Mouse (Mus musculus): ENCODE data around the gene Majin. TPM values are rescaled to one million over a fixed set of nuclear protein-coding genes. Genes with fewer than 3 reads are reported as not detected.
A peak's percentile ranks its signal among the peaks of the same experiment; 100 is the strongest.

The Majin gene
- polyA plus RNA-seq, 1 experiment from 2014 or later = not detected

DNA sequence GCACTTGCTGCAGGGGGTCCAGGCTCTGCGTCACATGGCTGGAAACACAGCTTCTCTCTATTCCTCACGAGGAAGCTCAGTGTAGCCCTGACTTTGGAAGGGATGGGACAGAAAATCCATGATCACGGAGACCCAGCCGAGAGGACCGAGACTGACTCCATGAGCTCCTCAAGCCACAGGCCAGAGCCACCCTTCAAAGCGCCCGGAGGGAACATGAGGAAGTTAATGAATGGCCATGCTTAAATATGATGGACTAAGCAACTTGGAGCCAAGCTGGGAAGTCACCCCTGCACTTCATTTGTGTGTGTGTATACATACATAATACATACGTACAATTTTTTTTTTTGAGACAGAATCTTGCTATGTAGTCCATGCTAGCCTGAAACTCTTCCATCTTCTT is 87.0 kb downstream of the Majin start:
- Histone ChIP-seq H3K27ac (ENCODE audit: low read length) (no peak overlapping the region), H3K4me2 (ENCODE audit: low read depth, low read length) (no peak overlapping the region), H3K4me3 (ENCODE audit: low read length) (no peak overlapping the region), H3K4me1 (replicated peaks; ENCODE audit: control insufficient read depth, insufficient read depth, low read length) (peaks cover 12% of the 10 kb centered on the region), H3K27me3 (ENCODE audit: control insufficient read depth, insufficient read depth, low read depth, low read length) (no peaks in the 10 kb centered on the region), H3K9me3 (ENCODE audit: control insufficient read depth, low read length) (no peaks in the 10 kb centered on the region), H3K36me3 (ENCODE audit: control insufficient read depth, insufficient read depth, low read length) (no peaks in the 10 kb centered on the region), H3K9ac (ENCODE audit: low read length) (no peak overlapping the region)
- 36% methylated on average over 8 of the region's 8 CpGs for WGBS
- ATAC-seq (ENCODE audit: low read depth) = no peak

DNA sequence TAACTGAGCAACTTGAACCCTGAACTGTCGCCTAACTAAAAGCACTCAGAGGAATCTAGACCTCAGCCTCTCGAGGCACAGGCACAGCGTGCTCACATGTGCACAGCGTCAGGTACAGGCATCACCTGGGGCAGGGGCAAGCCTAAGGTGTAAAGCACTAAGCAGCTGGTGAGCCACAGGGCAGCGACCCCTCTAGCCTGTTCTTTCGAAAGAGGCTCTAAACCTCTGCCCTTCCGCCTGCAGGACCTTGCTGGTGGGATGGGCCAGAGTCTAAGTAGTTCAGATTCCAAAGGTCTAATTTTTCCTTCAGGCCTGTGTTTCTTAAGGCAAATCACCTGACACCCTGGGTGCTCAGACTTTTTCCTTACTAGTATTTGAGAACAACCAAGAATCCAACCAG is 87.9 kb downstream of the Majin start:
- H3K4me1 ChIP-seq (replicated peaks; ENCODE audit: control insufficient read depth, insufficient read depth, low read length) = peaks cover 12% of the 10 kb centered on the region
- 49% methylated on average over 7 of the region's 7 CpGs for WGBS
- no peak overlapping the region for H3K9ac ChIP-seq (ENCODE audit: low read length)
- no peaks in the 10 kb centered on the region for H3K36me3 ChIP-seq (ENCODE audit: control insufficient read depth, insufficient read depth, low read length)
- H3K9me3 ChIP-seq (ENCODE audit: control insufficient read depth, low read length) = no peaks in the 10 kb centered on the region
- H3K4me3 ChIP-seq (ENCODE audit: low read length) = no peak overlapping the region
- ATAC-seq (ENCODE audit: low read depth) = no peak
- no peak overlapping the region for H3K27ac ChIP-seq (ENCODE audit: low read length)
- no peak overlapping the region for H3K4me2 ChIP-seq (ENCODE audit: low read depth, low read length)
- H3K27me3 ChIP-seq (ENCODE audit: control insufficient read depth, insufficient read depth, low read depth, low read length) = no peaks in the 10 kb centered on the region

DNA sequence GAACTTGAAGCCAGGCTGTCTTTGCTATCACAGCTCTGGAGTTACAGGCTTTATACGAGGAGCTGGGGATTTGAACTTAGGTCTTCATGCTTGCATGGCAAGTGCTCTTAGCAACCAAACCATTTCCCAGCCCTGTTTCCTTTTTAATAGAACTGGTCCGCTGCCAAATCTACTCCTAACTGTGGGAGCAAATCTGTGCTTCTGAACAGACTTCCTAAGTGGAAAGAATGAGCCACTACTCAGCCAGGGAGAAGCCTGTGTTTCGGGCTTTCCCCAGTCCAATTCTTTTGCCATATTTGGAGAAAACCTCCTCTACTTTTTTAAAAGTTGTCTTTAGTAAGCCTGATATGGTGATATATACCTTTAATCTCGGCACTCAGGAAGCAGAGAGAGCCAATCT is 88.5 kb downstream of the Majin start:
- H3K27ac ChIP-seq (ENCODE audit: low read length) = no peak overlapping the region
- 62% methylated on average over 4 of the region's 4 CpGs for WGBS
- no peak for ATAC-seq (ENCODE audit: low read depth)

DNA sequence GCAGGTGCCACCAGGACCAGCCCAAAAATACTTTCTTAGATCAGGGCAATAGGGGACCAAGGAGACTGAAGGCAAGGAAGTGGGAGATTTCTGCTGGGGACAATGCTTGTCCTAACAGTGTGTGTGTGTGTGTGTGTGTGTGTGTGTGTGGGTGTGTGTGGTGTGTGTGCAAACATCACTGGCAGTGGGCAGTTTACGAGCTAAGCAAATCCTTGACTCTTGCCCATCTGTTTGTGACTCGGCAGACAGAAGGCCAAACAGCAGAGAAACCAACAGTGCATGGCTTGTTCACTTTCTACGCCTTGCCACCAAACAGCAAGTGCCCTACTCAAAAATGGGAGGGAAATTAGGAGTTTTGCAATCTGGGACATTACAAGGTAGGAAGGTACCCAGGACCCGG is 89.4 kb downstream of the Majin start:
- ATAC-seq (ENCODE audit: low read depth) = no peak
- H3K27ac ChIP-seq (ENCODE audit: low read length) = no peak overlapping the region

More for the DNA sequence above, 88.5 kb downstream of the Majin start:
- no peak overlapping the region for H3K4me2 ChIP-seq (ENCODE audit: low read depth, low read length)
- H3K27me3 ChIP-seq (ENCODE audit: control insufficient read depth, insufficient read depth, low read depth, low read length) = no peaks in the 10 kb centered on the region
- peaks cover 13% of the 10 kb centered on the region for H3K4me1 ChIP-seq (replicated peaks; ENCODE audit: control insufficient read depth, insufficient read depth, low read length)
- H3K9ac ChIP-seq (ENCODE audit: low read length) = no peak overlapping the region
- no peaks in the 10 kb centered on the region for H3K9me3 ChIP-seq (ENCODE audit: control insufficient read depth, low read length)
- no peak overlapping the region for H3K4me3 ChIP-seq (ENCODE audit: low read length)
- H3K36me3 ChIP-seq (ENCODE audit: control insufficient read depth, insufficient read depth, low read length) = no peaks in the 10 kb centered on the region

More for the DNA sequence above, 89.4 kb downstream of the Majin start:
- Histone ChIP-seq H3K27me3 (ENCODE audit: control insufficient read depth, insufficient read depth, low read depth, low read length) (no peaks in the 10 kb centered on the region), H3K9ac (ENCODE audit: low read length) (no peak overlapping the region), H3K4me1 (replicated peaks; ENCODE audit: control insufficient read depth, insufficient read depth, low read length) (peaks cover 13% of the 10 kb centered on the region), H3K9me3 (ENCODE audit: control insufficient read depth, low read length) (no peaks in the 10 kb centered on the region), H3K4me3 (ENCODE audit: low read length) (no peak overlapping the region), H3K4me2 (ENCODE audit: low read depth, low read length) (no peak overlapping the region), H3K36me3 (ENCODE audit: control insufficient read depth, insufficient read depth, low read length) (no peaks in the 10 kb centered on the region)
- WGBS = 78% methylated on average over 4 of the region's 4 CpGs

MicroRNAs within 50 kb of the gene (microRNA counts, 519-probe panel; counts per million panel counts)
- 2,151 counts per million, percentile 37 among the panel's probes with 10 or more counts for microRNA mmu-miR-192

Small RNA genes within 50 kb of the gene (microRNA-seq; reads per million reads assigned to microRNA genes)
- gene Mir192 = 82.2 reads per million, percentile 49 among the genes with 10 or more reads in this experiment
- 47.0 reads per million, percentile 41 among the genes with 10 or more reads in this experiment for gene Mir194-2

Other genes with a start within 250 kb of the Majin start
- 64.2 and 70.0 TPM in 2 replicates for gene Pola2, start 220.2 kb upstream of the Majin start, polyA plus RNA-seq (2015; fragmentation: Nextera tagmentation; extraction: Ambion mirVana)
- not detected in 2 replicates for gene Slc22a20, start 198.2 kb upstream of the Majin start, polyA plus RNA-seq (2015; fragmentation: Nextera tagmentation; extraction: Ambion mirVana)
- gene Capn1, start 168.5 kb upstream of the Majin start, polyA plus RNA-seq (2015; fragmentation: Nextera tagmentation; extraction: Ambion mirVana) = 12.3 and 12.8 TPM in 2 replicates
- 27.7 and 31.7 TPM in 2 replicates for gene Syvn1, start 137.8 kb upstream of the Majin start, polyA plus RNA-seq (2015; fragmentation: Nextera tagmentation; extraction: Ambion mirVana)
- 72.9 and 74.6 TPM in 2 replicates for gene Mrpl49, start 126.6 kb upstream of the Majin start, polyA plus RNA-seq (2015; fragmentation: Nextera tagmentation; extraction: Ambion mirVana)
- gene Fau, start 126.5 kb upstream of the Majin start, polyA plus RNA-seq (2015; fragmentation: Nextera tagmentation; extraction: Ambion mirVana) = 757 and 774 TPM in 2 replicates
- gene Znhit2, start 123.2 kb upstream of the Majin start, polyA plus RNA-seq (2015; fragmentation: Nextera tagmentation; extraction: Ambion mirVana) = 26.2 and 28.6 TPM in 2 replicates
- gene Tm7sf2, start 116.0 kb upstream of the Majin start, polyA plus RNA-seq (2015; fragmentation: Nextera tagmentation; extraction: Ambion mirVana) = 12.1 and 19.6 TPM in 2 replicates
- gene Vps51, start 107.2 kb upstream of the Majin start, polyA plus RNA-seq (2015; fragmentation: Nextera tagmentation; extraction: Ambion mirVana) = 67.4 and 77.5 TPM in 2 replicates
- gene Tmem262, start 104.4 kb upstream of the Majin start, polyA plus RNA-seq (2015; fragmentation: Nextera tagmentation; extraction: Ambion mirVana) = not detected in 2 replicates
- 1.4 and 1.5 TPM in 2 replicates for gene Gm28374, start 102.1 kb upstream of the Majin start, polyA plus RNA-seq (2015; fragmentation: Nextera tagmentation; extraction: Ambion mirVana)
- gene Zfpl1, start 99.4 kb upstream of the Majin start, polyA plus RNA-seq (2015; fragmentation: Nextera tagmentation; extraction: Ambion mirVana) = 69.1 and 71.8 TPM in 2 replicates
- gene Cdca5, start 99.4 kb upstream of the Majin start, polyA plus RNA-seq (2015; fragmentation: Nextera tagmentation; extraction: Ambion mirVana) = 40.5 and 42.8 TPM in 2 replicates
- gene AC131692.1, start 90.0 kb upstream of the Majin start, polyA plus RNA-seq (2015; fragmentation: Nextera tagmentation; extraction: Ambion mirVana) = not detected in 2 replicates
- 0.29 and 0.94 TPM in 2 replicates for gene Naaladl1, start 78.6 kb upstream of the Majin start, polyA plus RNA-seq (2015; fragmentation: Nextera tagmentation; extraction: Ambion mirVana)
- gene Sac3d1, start 65.7 kb upstream of the Majin start, polyA plus RNA-seq (2015; fragmentation: Nextera tagmentation; extraction: Ambion mirVana) = 32.5 and 36.4 TPM in 2 replicates
- 33.4 and 35.1 TPM in 2 replicates for gene Snx15, start 56.1 kb upstream of the Majin start, polyA plus RNA-seq (2015; fragmentation: Nextera tagmentation; extraction: Ambion mirVana)
- gene Batf2, start 43.4 kb upstream of the Majin start, polyA plus RNA-seq (2015; fragmentation: Nextera tagmentation; extraction: Ambion mirVana) = 0.31 and 0.96 TPM in 2 replicates
- 95.2 and 95.7 TPM in 2 replicates for gene Arl2, start 42.8 kb upstream of the Majin start, polyA plus RNA-seq (2015; fragmentation: Nextera tagmentation; extraction: Ambion mirVana)
- gene Gpha2, start 42.0 kb downstream of the Majin start, polyA plus RNA-seq (2015; fragmentation: Nextera tagmentation; extraction: Ambion mirVana) = 0.63 and 0.88 TPM in 2 replicates
- 17.8 and 20.2 TPM in 2 replicates for gene Ppp2r5b, start 51.5 kb downstream of the Majin start, polyA plus RNA-seq (2015; fragmentation: Nextera tagmentation; extraction: Ambion mirVana)
- gene Atg2a, start 57.3 kb downstream of the Majin start, polyA plus RNA-seq (2015; fragmentation: Nextera tagmentation; extraction: Ambion mirVana) = 10.3 and 12.6 TPM in 2 replicates
- gene Ehd1, start 92.3 kb downstream of the Majin start, polyA plus RNA-seq (2015; fragmentation: Nextera tagmentation; extraction: Ambion mirVana) = 77.9 and 81.6 TPM in 2 replicates
- gene Cdc42bpg, start 122.1 kb downstream of the Majin start, polyA plus RNA-seq (2015; fragmentation: Nextera tagmentation; extraction: Ambion mirVana) = 1.1 and 1.7 TPM in 2 replicates
- gene Men1, start 150.6 kb downstream of the Majin start, polyA plus RNA-seq (2015; fragmentation: Nextera tagmentation; extraction: Ambion mirVana) = 70.9 and 76.9 TPM in 2 replicates
- gene Map4k2, start 156.7 kb downstream of the Majin start, polyA plus RNA-seq (2015; fragmentation: Nextera tagmentation; extraction: Ambion mirVana) = 24.8 and 27.6 TPM in 2 replicates
- gene Sf1, start 179.3 kb downstream of the Majin start, polyA plus RNA-seq (2015; fragmentation: Nextera tagmentation; extraction: Ambion mirVana) = 120 and 132 TPM in 2 replicates
- 28.6 and 36.1 TPM in 2 replicates for gene Pygm, start 200.0 kb downstream of the Majin start, polyA plus RNA-seq (2015; fragmentation: Nextera tagmentation; extraction: Ambion mirVana)
- 93.7 and 111 TPM in 2 replicates for gene Rasgrp2, start 215.0 kb downstream of the Majin start, polyA plus RNA-seq (2015; fragmentation: Nextera tagmentation; extraction: Ambion mirVana)
- 0.88 and 1.0 TPM in 2 replicates for gene Nrxn2, start 234.3 kb downstream of the Majin start, polyA plus RNA-seq (2015; fragmentation: Nextera tagmentation; extraction: Ambion mirVana)